Mouse (Mus musculus): Measurements from ENCODE around the gene Ano8. TPM values are rescaled to one million over a fixed set of nuclear protein-coding genes. Genes with fewer than 3 reads are reported as not detected.

Gene Ano8
- polyA plus RNA-seq, 1 experiment from 2014 or later = 6.3 TPM

GRCm38 (mm10) chr8:71505979-71506378 lies 20.2 kb upstream of the Ano8 start:
- Histone ChIP-seq H3K4me2 (ENCODE audit: low read depth) (no peak overlapping the region), H3K36me3 (ENCODE audit: control insufficient read depth, insufficient read depth, low read length) (no peaks in the 10 kb centered on the region), H3K27me3 (ENCODE audit: control insufficient read depth, insufficient read depth, low read length) (peaks cover 31% of the 10 kb centered on the region), H3K4me1 (ENCODE audit: control insufficient read depth, insufficient read depth, low read length) (no peaks in the 10 kb centered on the region), H3K27ac (ENCODE audit: low read depth, low read length) (no peak overlapping the region), H3K4me3 (ENCODE audit: low read depth, low read length) (no peak overlapping the region), H3K9ac (ENCODE audit: low read length) (no peak overlapping the region), H3K9me3 (ENCODE audit: control insufficient read depth, low read length) (no peaks in the 10 kb centered on the region)
- WGBS = 86% methylated on average over 4 of the region's 4 CpGs
- ATAC-seq (ENCODE audit: insufficient read depth, low FRiP score, low TSS enrichment) = no peak
- no peak for DNase-seq (ENCODE audit: low spot score)

DNA sequence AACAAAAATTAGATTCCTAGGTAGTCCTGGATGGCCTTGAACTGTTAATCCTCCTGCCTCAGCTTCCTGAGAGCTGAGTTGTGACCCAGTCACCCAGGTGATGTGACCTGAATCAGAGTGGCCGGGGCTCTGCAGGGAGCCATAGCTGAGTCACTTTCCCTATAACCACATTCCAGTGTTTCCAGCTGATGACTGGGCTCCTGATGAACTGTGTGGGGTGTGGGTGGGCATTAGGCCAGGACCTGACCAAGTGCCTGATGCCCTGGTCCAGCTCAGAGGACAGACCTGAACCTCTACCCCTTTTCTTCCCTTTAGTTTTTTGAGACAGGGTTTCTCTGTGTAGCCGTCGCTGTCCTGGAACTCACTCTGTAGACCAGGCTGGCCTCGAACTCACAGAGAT lies 19.6 kb upstream of the Ano8 start:
- WGBS = 95% methylated on average over 4 of the region's 4 CpGs
- Histone ChIP-seq H3K4me1 (ENCODE audit: control insufficient read depth, insufficient read depth, low read length) (no peaks in the 10 kb centered on the region), H3K4me2 (ENCODE audit: low read depth) (no peak overlapping the region), H3K9me3 (ENCODE audit: control insufficient read depth, low read length) (no peaks in the 10 kb centered on the region), H3K27me3 (ENCODE audit: control insufficient read depth, insufficient read depth, low read length) (peaks cover 31% of the 10 kb centered on the region), H3K4me3 (ENCODE audit: low read depth, low read length) (no peak overlapping the region), H3K36me3 (ENCODE audit: control insufficient read depth, insufficient read depth, low read length) (no peaks in the 10 kb centered on the region), H3K27ac (ENCODE audit: low read depth, low read length) (no peak overlapping the region), H3K9ac (ENCODE audit: low read length) (no peak overlapping the region)
- no peak for ATAC-seq (ENCODE audit: insufficient read depth, low FRiP score, low TSS enrichment)
- DNase-seq (ENCODE audit: low spot score) = no peak

DNA sequence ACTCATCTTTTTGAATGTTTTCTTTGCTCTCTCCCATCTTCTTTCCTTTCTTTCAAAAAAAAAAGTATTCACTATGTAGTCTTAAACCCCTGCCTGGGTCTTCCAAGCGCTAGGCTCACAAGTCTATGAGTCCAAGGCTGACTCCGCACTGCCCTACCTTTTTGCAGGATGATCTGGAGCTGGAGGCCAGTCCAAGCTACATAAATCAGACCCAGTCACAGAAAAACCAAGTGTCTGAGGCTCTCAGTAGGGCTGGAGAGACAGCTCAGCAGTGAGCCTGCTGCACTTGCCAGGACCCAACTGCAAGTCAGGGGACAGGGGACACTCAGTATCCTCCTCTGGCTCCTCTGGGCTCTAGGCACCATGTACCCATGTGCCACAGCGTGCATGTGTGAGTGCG lies 18.6 kb upstream of the Ano8 start:
- Histone ChIP-seq H3K9ac (ENCODE audit: low read length) (no peak overlapping the region), H3K9me3 (ENCODE audit: control insufficient read depth, low read length) (no peaks in the 10 kb centered on the region), H3K27ac (ENCODE audit: low read depth, low read length) (no peak overlapping the region), H3K27me3 (ENCODE audit: control insufficient read depth, insufficient read depth, low read length) (peaks cover 31% of the 10 kb centered on the region), H3K36me3 (ENCODE audit: control insufficient read depth, insufficient read depth, low read length) (no peaks in the 10 kb centered on the region), H3K4me3 (ENCODE audit: low read depth, low read length) (no peak overlapping the region), H3K4me2 (ENCODE audit: low read depth) (no peak overlapping the region), H3K4me1 (ENCODE audit: control insufficient read depth, insufficient read depth, low read length) (no peaks in the 10 kb centered on the region)
- ATAC-seq (ENCODE audit: insufficient read depth, low FRiP score, low TSS enrichment) (no peak), DNase-seq (ENCODE audit: low spot score) (no peak)
- 92% methylated on average over 4 of the region's 4 CpGs for WGBS

GRCm38 (mm10) chr8:71498816-71499690 lies 13.3 kb upstream of the Ano8 start:
- DNase-seq (ENCODE audit: low spot score) (no peak), ATAC-seq (ENCODE audit: insufficient read depth, low FRiP score, low TSS enrichment) (no peak)
- WGBS = 33% methylated on average over 16 of the region's 16 CpGs
- Histone ChIP-seq H3K9ac (ENCODE audit: low read length) (no peak overlapping the region), H3K4me3 (ENCODE audit: low read depth, low read length) (no peak overlapping the region), H3K4me2 (ENCODE audit: low read depth) (no peak overlapping the region), H3K36me3 (ENCODE audit: control insufficient read depth, insufficient read depth, low read length) (no peaks in the 10 kb centered on the region), H3K9me3 (ENCODE audit: control insufficient read depth, low read length) (no peaks in the 10 kb centered on the region), H3K4me1 (ENCODE audit: control insufficient read depth, insufficient read depth, low read length) (peaks cover 9% of the 10 kb centered on the region), H3K27me3 (ENCODE audit: control insufficient read depth, insufficient read depth, low read length) (no peaks in the 10 kb centered on the region), H3K27ac (ENCODE audit: low read depth, low read length) (no peak overlapping the region)

GRCm38 (mm10) chr8:71497881-71498501 lies 12.2 kb upstream of the Ano8 start:
- Histone ChIP-seq H3K4me2 (ENCODE audit: low read depth) (no peak overlapping the region), H3K27me3 (ENCODE audit: control insufficient read depth, insufficient read depth, low read length) (no peaks in the 10 kb centered on the region), H3K36me3 (ENCODE audit: control insufficient read depth, insufficient read depth, low read length) (peaks cover 2% of the 10 kb centered on the region; the same call in 1 of the 2 replicates), H3K27ac (ENCODE audit: low read depth, low read length) (peak overlapping the region; percentile 31; the same call in 1 of the 2 replicates), H3K9ac (ENCODE audit: low read length) (peak overlapping the region; percentile 5; the same call in 1 of the 2 replicates), H3K4me1 (ENCODE audit: control insufficient read depth, insufficient read depth, low read length) (peaks cover 9% of the 10 kb centered on the region), H3K9me3 (ENCODE audit: control insufficient read depth, low read length) (no peaks in the 10 kb centered on the region), H3K4me3 (ENCODE audit: low read depth, low read length) (no peak overlapping the region)
- WGBS = 29% methylated on average over 11 of the region's 15 CpGs
- DNase-seq (ENCODE audit: low spot score) = no peak
- no peak for ATAC-seq (ENCODE audit: insufficient read depth, low FRiP score, low TSS enrichment)

- Histone ChIP-seq H3K27me3 (ENCODE audit: control insufficient read depth, insufficient read depth, low read length) (no peaks in the 10 kb centered on the region), H3K27ac (ENCODE audit: low read depth, low read length) (no peak overlapping the region), H3K36me3 (ENCODE audit: control insufficient read depth, insufficient read depth, low read length) (peaks cover 3% of the 10 kb centered on the region), H3K9me3 (ENCODE audit: control insufficient read depth, low read length) (no peaks in the 10 kb centered on the region), H3K4me1 (ENCODE audit: control insufficient read depth, insufficient read depth, low read length) (peaks cover 9% of the 10 kb centered on the region), H3K4me3 (ENCODE audit: low read depth, low read length) (no peak overlapping the region), H3K9ac (ENCODE audit: low read length) (no peak overlapping the region), H3K4me2 (ENCODE audit: low read depth) (no peak overlapping the region)
- WGBS = 92% methylated on average over 1 of the region's 1 CpGs
- ATAC-seq (ENCODE audit: insufficient read depth, low FRiP score, low TSS enrichment) = no peak
- no peak for DNase-seq (ENCODE audit: low spot score)
Observed at GRCm38 (mm10) chr8:71497077-71497645, 11.4 kb upstream of the Ano8 start.

DNA sequence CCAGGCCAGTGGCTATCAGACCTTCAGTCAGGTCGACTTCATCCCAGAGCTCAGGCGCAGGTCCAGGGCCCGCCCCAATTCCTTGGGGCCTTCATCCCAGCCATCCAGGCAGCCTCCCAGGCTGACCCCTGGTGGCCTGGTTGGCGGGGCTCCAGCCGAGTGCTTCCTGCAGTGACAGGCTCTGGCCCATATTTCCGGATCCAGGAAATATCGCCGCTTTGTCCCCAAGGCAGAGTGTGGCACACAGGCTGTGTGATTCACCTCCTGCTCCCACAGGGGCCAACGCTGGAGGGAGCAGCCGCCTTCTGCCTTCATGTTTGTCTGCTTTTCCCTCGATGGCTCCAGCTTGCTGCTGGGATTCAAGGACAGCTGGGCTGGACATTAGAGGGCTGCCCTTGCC lies 10.7 kb upstream of the Ano8 start:
- peaks cover 9% of the 10 kb centered on the region for H3K4me1 ChIP-seq (ENCODE audit: control insufficient read depth, insufficient read depth, low read length)
- no peak overlapping the region for H3K9ac ChIP-seq (ENCODE audit: low read length)
- H3K4me2 ChIP-seq (ENCODE audit: low read depth) = no peak overlapping the region
- no peaks in the 10 kb centered on the region for H3K27me3 ChIP-seq (ENCODE audit: control insufficient read depth, insufficient read depth, low read length)
- DNase-seq (ENCODE audit: low spot score) (no peak), ATAC-seq (ENCODE audit: insufficient read depth, low FRiP score, low TSS enrichment) (no peak)
- H3K9me3 ChIP-seq (ENCODE audit: control insufficient read depth, low read length) = no peaks in the 10 kb centered on the region
- H3K27ac ChIP-seq (ENCODE audit: low read depth, low read length) = no peak overlapping the region
- 53% methylated on average over 11 of the region's 11 CpGs for WGBS
- H3K4me3 ChIP-seq (ENCODE audit: low read depth, low read length) = no peak overlapping the region
- H3K36me3 ChIP-seq (ENCODE audit: control insufficient read depth, insufficient read depth, low read length) = peaks cover 8% of the 10 kb centered on the region

DNA sequence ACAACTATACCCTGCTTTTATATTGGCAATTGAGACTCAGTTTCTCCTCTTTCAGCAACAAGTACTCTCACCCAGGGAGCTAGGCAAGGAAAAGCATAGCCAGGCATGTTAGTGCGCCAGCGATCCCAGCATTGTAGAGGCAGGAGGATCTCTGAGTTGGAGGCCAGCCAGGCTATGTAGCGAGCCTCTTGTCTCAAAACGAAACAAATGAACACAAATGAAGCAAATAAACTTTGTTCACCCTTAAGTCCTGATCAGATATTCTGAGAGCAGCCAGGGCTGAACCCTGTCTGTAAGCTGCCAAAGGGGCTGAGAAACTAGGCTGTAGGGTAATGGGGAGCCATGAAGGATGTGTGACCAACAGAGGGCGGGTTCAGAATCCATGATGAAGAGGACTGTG lies 10.0 kb upstream of the Ano8 start:
- ATAC-seq (ENCODE audit: insufficient read depth, low FRiP score, low TSS enrichment) (no peak), DNase-seq (ENCODE audit: low spot score) (no peak)
- no peak overlapping the region for H3K9ac ChIP-seq (ENCODE audit: low read length)
- H3K4me3 ChIP-seq (ENCODE audit: low read depth, low read length) = no peak overlapping the region
- H3K27me3 ChIP-seq (ENCODE audit: control insufficient read depth, insufficient read depth, low read length) = no peaks in the 10 kb centered on the region
- no peaks in the 10 kb centered on the region for H3K9me3 ChIP-seq (ENCODE audit: control insufficient read depth, low read length)
- WGBS = 92% methylated on average over 5 of the region's 5 CpGs
- H3K4me1 ChIP-seq (ENCODE audit: control insufficient read depth, insufficient read depth, low read length) = peaks cover 9% of the 10 kb centered on the region
- no peak overlapping the region for H3K27ac ChIP-seq (ENCODE audit: low read depth, low read length)
- H3K36me3 ChIP-seq (ENCODE audit: control insufficient read depth, insufficient read depth, low read length) = peaks cover 8% of the 10 kb centered on the region
- H3K4me2 ChIP-seq (ENCODE audit: low read depth) = no peak overlapping the region
